Mouse (Mus musculus) stomach, embryonic 14.5 days (tissue): ENCODE data around the gene Parp4. TPM values are rescaled to one million over a fixed set of nuclear protein-coding genes. Genes with fewer than 3 reads are reported as not detected.

Experiments
- polyA plus RNA-seq: library from polyadenylated mRNA; unstranded; fragments of >200 nt; fragmentation: Nextera tagmentation; extraction: Ambion mirVana; gene quantifications from 2 replicates; pipeline ENCODE4 v1.2.1, GENCODE M21; 2014

Gene Parp4
- polyA plus RNA-seq, 1 experiment from 2014 or later, result 10.1 TPM

Other genes with a start within 250 kb of the Parp4 start
- 0.17 and 0.22 TPM in 2 replicates for gene Atp12a, start 210.6 kb upstream of the Parp4 start, polyA plus RNA-seq
- gene Rnf17, start 173.0 kb upstream of the Parp4 start, polyA plus RNA-seq, result 1.6 and 2.5 TPM in 2 replicates
- 8.9 and 9.4 TPM in 2 replicates for gene Cenpj, start 194 bp upstream of the Parp4 start, polyA plus RNA-seq
- 30.0 and 35.9 TPM in 2 replicates for gene Mphosph8, start 92.6 kb downstream of the Parp4 start, polyA plus RNA-seq
- gene Pspc1, start 202.7 kb downstream of the Parp4 start, polyA plus RNA-seq, result 35.7 and 36.8 TPM in 2 replicates
- gene Zmym5, start 236.1 kb downstream of the Parp4 start, polyA plus RNA-seq, result 27.6 and 27.8 TPM in 2 replicates